Mouse (Mus musculus) frontal cortex, postnatal 14 days (tissue): ENCODE results near the gene Spef1.

ENCODE experiments used
- DNase-seq, 2 experiments: peaks; one replicate each; pipeline ENCODE4 v3.0.0; 2022; ENCODE audit warnings: low spot score in 2 of 2

Spef1 gene

DNA sequence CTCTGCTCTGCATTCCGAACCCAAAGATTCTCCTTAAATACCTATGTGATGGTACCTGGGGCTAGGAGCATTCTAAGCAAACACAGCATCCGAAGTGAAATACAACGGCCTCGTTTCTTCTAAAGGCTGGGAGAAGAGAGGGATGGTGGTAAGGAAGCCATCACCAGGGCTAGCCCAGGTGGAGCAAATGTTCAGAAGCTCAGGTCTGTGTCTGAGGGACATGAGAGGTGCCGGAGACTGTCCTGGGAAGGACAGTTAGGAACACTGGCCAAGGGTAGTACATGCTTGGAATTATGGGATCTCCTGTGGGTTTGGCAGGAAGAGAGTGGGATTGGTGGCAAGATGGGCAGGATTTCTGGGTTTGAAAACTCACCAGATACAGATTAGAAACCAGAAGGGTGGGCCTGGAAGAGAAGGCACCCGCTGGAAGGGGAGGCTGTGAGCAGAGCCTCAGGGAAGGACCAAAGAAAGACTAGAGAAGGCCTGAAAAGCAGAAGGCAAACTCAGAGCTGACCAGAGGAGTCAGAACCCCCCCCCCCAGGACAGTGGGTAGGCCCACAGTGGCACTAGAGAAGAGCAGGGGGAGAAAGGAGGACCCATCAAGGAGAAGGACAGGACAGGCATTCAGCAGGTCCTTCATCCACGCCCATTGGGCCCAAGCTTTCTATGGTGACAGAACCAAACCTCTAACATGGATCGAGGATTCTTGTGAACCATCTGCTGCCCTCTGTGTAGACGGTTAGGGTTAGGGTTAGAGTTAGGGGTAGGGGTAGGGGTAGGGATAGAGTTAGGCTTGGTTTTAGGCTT is 61.7 kb downstream of the Spef1 start:
- DNase-seq = no peak

DNA sequence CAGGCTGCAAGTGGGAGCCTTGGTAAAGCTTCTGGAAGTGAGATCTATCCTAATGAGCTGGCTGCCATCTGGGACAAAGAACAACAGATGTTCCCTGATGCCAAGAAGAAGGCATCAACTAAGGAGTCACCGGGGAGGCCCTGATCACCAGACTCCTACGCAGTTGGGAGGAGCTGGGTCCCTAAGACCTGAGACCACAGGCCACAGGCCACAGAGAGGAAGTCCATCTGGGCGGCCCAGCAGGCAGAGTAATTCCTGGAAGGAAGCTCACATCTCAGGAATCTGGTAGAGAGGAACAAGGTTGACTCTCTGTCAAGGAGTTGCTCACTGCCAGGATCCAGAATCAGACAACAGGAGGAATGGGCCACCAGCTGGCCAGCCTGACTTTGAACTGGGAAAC is 62.9 kb downstream of the Spef1 start:
- no peak for DNase-seq
